Mouse (Mus musculus): ENCODE measurements at regions not wholly inside any gene's neighbourhood (a gene's known extent, or its start where the extent isn't known, plus 50 kb on each side); places are given as distances from the start of the nearest gene placed in this dataset.

GRCm38 (mm10) chr14:61736384-61737322 is 129.4 kb downstream of the Kcnrg start:
- H3K4me1 ChIP-seq (ENCODE audit: insufficient read depth, low read depth, low read length) = peaks cover 17% of the 10 kb centered on the region
- TF ChIP-seq GATA1 (IDR thresholded peaks at IDR 0.05; ENCODE audit: borderline replicate concordance, low read length) = no peak
- no peak for TF ChIP-seq POLR2AphosphoS5 (IDR thresholded peaks at IDR 0.05; ENCODE audit: insufficient replicate concordance, low read depth, low read length)
- TF ChIP-seq CTCF (IDR thresholded peaks at IDR 0.05; ENCODE audit: low read depth, low read length) = no peak
- no peak for TF ChIP-seq GATA2 (IDR thresholded peaks at IDR 0.05; ENCODE audit: borderline replicate concordance, low read depth, low read length)
- no peak for TF ChIP-seq TAL1 (conservative IDR thresholded peaks at IDR 0.05; ENCODE audit: low read depth, low read length)
- DNase-seq (ENCODE audit: low spot score) = no peak
- no peaks in the 10 kb centered on the region for H3K36me3 ChIP-seq (replicated peaks)
- no peaks in the 10 kb centered on the region for H3K9me3 ChIP-seq (replicated peaks)
- no peak for ATAC-seq (ENCODE audit: extremely low read depth, insufficient number of reproducible peaks, low FRiP score, poor library complexity, severe bottlenecking)
- no peaks in the 10 kb centered on the region; the same call in none of the 2 replicates for H3K27me3 ChIP-seq (ENCODE audit: insufficient read depth, low read length)
- no peak overlapping the region for H3K4me3 ChIP-seq (ENCODE audit: low read depth, low read length)

- Histone ChIP-seq H3K4me1 (ENCODE audit: insufficient read depth, low read depth, low read length) (peaks cover 17% of the 10 kb centered on the region), H3K4me3 (ENCODE audit: low read depth, low read length) (no peak overlapping the region), H3K9me3 (replicated peaks) (no peaks in the 10 kb centered on the region), H3K27me3 (ENCODE audit: insufficient read depth, low read length) (no peaks in the 10 kb centered on the region; the same call in none of the 2 replicates), H3K36me3 (replicated peaks) (no peaks in the 10 kb centered on the region)
- TF ChIP-seq TAL1 (conservative IDR thresholded peaks at IDR 0.05; ENCODE audit: low read depth, low read length) (no peak), CTCF (IDR thresholded peaks at IDR 0.05; ENCODE audit: low read depth, low read length) (no peak), GATA1 (IDR thresholded peaks at IDR 0.05; ENCODE audit: borderline replicate concordance, low read length) (no peak), GATA2 (IDR thresholded peaks at IDR 0.05; ENCODE audit: borderline replicate concordance, low read depth, low read length) (no peak), POLR2AphosphoS5 (IDR thresholded peaks at IDR 0.05; ENCODE audit: insufficient replicate concordance, low read depth, low read length) (no peak)
- ATAC-seq (ENCODE audit: extremely low read depth, insufficient number of reproducible peaks, low FRiP score, poor library complexity, severe bottlenecking) (no peak), DNase-seq (ENCODE audit: low spot score) (no peak)
Measured at GRCm38 (mm10) chr14:61737504-61738040, 130.3 kb downstream of the Kcnrg start.

DNA sequence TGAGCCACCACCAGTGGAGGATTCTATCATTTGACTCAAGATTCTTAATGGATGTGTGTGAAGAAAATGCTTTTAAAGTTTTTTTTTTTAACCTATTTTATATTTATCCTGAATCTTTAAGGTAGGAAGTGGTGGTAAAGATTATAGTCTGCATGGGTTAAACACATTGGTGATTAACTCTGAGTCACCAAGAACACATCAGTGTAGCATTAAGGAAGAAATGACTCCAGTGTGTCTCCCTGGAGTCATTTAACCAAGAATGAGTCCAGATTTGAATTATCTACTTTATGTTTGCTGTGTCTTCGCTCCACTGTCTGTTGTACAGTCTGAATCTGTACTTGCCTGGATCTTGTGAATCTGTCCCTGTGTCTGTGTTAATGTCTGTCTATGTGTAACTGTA is 132.2 kb downstream of the Kcnrg start:
- no peaks in the 10 kb centered on the region for H3K36me3 ChIP-seq (replicated peaks)
- no peaks in the 10 kb centered on the region for H3K9me3 ChIP-seq (replicated peaks)
- peaks cover 23% of the 10 kb centered on the region for H3K4me1 ChIP-seq (ENCODE audit: insufficient read depth, low read depth, low read length)
- DNase-seq (ENCODE audit: low spot score) = no peak
- TF ChIP-seq POLR2AphosphoS5 (IDR thresholded peaks at IDR 0.05; ENCODE audit: insufficient replicate concordance, low read depth, low read length) (no peak), GATA1 (IDR thresholded peaks at IDR 0.05; ENCODE audit: borderline replicate concordance, low read length) (no peak)
- no peak for ATAC-seq (ENCODE audit: extremely low read depth, insufficient number of reproducible peaks, low FRiP score, poor library complexity, severe bottlenecking)
- no peak overlapping the region for H3K4me3 ChIP-seq (ENCODE audit: low read depth, low read length)
- no peaks in the 10 kb centered on the region; the same call in none of the 2 replicates for H3K27me3 ChIP-seq (ENCODE audit: insufficient read depth, low read length)

- Histone ChIP-seq H3K36me3 (replicated peaks) (no peaks in the 10 kb centered on the region), H3K4me3 (ENCODE audit: low read depth, low read length) (no peak overlapping the region; the same call in 1 of the 2 replicates), H3K9me3 (replicated peaks) (no peaks in the 10 kb centered on the region), H3K4me1 (ENCODE audit: insufficient read depth, low read depth, low read length) (peaks cover 11% of the 10 kb centered on the region), H3K27me3 (ENCODE audit: insufficient read depth, low read length) (peaks cover 5% of the 10 kb centered on the region)
- DNase-seq (ENCODE audit: low spot score) (peak; percentile 23), ATAC-seq (ENCODE audit: extremely low read depth, insufficient number of reproducible peaks, low FRiP score, poor library complexity, severe bottlenecking) (peak; percentile 34; the same call in 1 of the 2 replicates)
- no peak for TF ChIP-seq TAL1 (conservative IDR thresholded peaks at IDR 0.05; ENCODE audit: low read depth, low read length)
Measured at GRCm38 (mm10) chr14:61743855-61744408, 136.7 kb downstream of the Kcnrg start.

GRCm38 (mm10) chr14:61753421-61753820 is 146.2 kb downstream of the Kcnrg start:
- ATAC-seq (ENCODE audit: extremely low read depth, insufficient number of reproducible peaks, low FRiP score, poor library complexity, severe bottlenecking) (no peak), DNase-seq (ENCODE audit: low spot score) (no peak)
- Histone ChIP-seq H3K4me1 (ENCODE audit: insufficient read depth, low read depth, low read length) (no peaks in the 10 kb centered on the region), H3K9me3 (replicated peaks) (no peaks in the 10 kb centered on the region), H3K36me3 (replicated peaks) (no peaks in the 10 kb centered on the region), H3K27me3 (ENCODE audit: insufficient read depth, low read length) (peaks cover 9% of the 10 kb centered on the region), H3K4me3 (ENCODE audit: low read depth, low read length) (no peak overlapping the region)
- TF ChIP-seq GATA1 (IDR thresholded peaks at IDR 0.05; ENCODE audit: borderline replicate concordance, low read length) = no peak
- no peak for TF ChIP-seq GATA2 (IDR thresholded peaks at IDR 0.05; ENCODE audit: borderline replicate concordance, low read depth, low read length)
- TF ChIP-seq CTCF (IDR thresholded peaks at IDR 0.05; ENCODE audit: low read depth, low read length) = no peak
- TF ChIP-seq POLR2AphosphoS5 (IDR thresholded peaks at IDR 0.05; ENCODE audit: insufficient replicate concordance, low read depth, low read length) = no peak

GRCm38 (mm10) chr14:61756651-61757050 is 149.4 kb downstream of the Kcnrg start:
- TF ChIP-seq POLR2AphosphoS5 (IDR thresholded peaks at IDR 0.05; ENCODE audit: insufficient replicate concordance, low read depth, low read length) = no peak
- TF ChIP-seq CTCF (IDR thresholded peaks at IDR 0.05; ENCODE audit: low read depth, low read length) = no peak
- no peak for TF ChIP-seq GATA1 (IDR thresholded peaks at IDR 0.05; ENCODE audit: borderline replicate concordance, low read length)
- no peak for TF ChIP-seq TAL1 (conservative IDR thresholded peaks at IDR 0.05; ENCODE audit: low read depth, low read length)
- no peak for TF ChIP-seq GATA2 (IDR thresholded peaks at IDR 0.05; ENCODE audit: borderline replicate concordance, low read depth, low read length)
- no peaks in the 10 kb centered on the region for H3K9me3 ChIP-seq (replicated peaks)
- no peaks in the 10 kb centered on the region for H3K36me3 ChIP-seq (replicated peaks)
- H3K4me3 ChIP-seq (ENCODE audit: low read depth, low read length) = no peak overlapping the region
- ATAC-seq (ENCODE audit: extremely low read depth, insufficient number of reproducible peaks, low FRiP score, poor library complexity, severe bottlenecking) = no peak
- H3K27me3 ChIP-seq (ENCODE audit: insufficient read depth, low read length) = peaks cover 6% of the 10 kb centered on the region
- DNase-seq (ENCODE audit: low spot score) = no peak
- H3K4me1 ChIP-seq (ENCODE audit: insufficient read depth, low read depth, low read length) = no peaks in the 10 kb centered on the region

Measured in G1E (cell line).